Mouse (Mus musculus) neural tube, embryonic 14.5 days (tissue): ENCODE data around the gene Timm29. TPM values are rescaled to one million over a fixed set of nuclear protein-coding genes. Genes with fewer than 3 reads are reported as not detected.

Experiments
- ATAC-seq: fragments of 200-750 bp; cut with Nextera tagmentation; 2 replicates; pipeline ENCODE4 v1.8.0; 2017; ENCODE audit warnings: low read depth, mild to moderate bottlenecking, moderate TSS enrichment, moderate library complexity
- H3K27ac ChIP-seq: fragments of 300-500 bp; sonication (generic); 2 replicates; pipeline ENCODE4 v1.5.1; 2014; ENCODE audit warnings: low read depth, mild to moderate bottlenecking, control low read depth, low read length, moderate library complexity, mixed read lengths
- H3K27me3 ChIP-seq: fragments of 300-500 bp; sonication (generic); 2 replicates; pipeline ENCODE4 v1.6.1; 2014; ENCODE audit warnings: low read length; ENCODE audit not compliant: control insufficient read depth, insufficient read depth
- H3K36me3 ChIP-seq: fragments of 300-500 bp; sonication (generic); 2 replicates; pipeline ENCODE4 v1.6.1; 2014; ENCODE audit warnings: low read length, mixed read lengths; ENCODE audit not compliant: control insufficient read depth, insufficient read depth
- H3K4me1 ChIP-seq: fragments of 300-500 bp; sonication (generic); 2 replicates; pipeline ENCODE4 v1.6.1; 2014; ENCODE audit warnings: low read length; ENCODE audit not compliant: control insufficient read depth, insufficient read depth
- H3K4me2 ChIP-seq: fragments of 300-500 bp; sonication (generic); 2 replicates; pipeline ENCODE4 v1.6.1; 2014; ENCODE audit warnings: mild to moderate bottlenecking, low read depth, low read length, control low read depth
- H3K4me3 ChIP-seq: fragments of 300-500 bp; sonication (generic); 2 replicates; pipeline ENCODE4 v1.5.1; 2014; ENCODE audit warnings: low read depth, low read length, control low read depth, mixed read lengths
- H3K9ac ChIP-seq: fragments of 300-500 bp; sonication (generic); replicated peaks from 2 replicates; pipeline ENCODE4 v1.6.1; 2014; ENCODE audit warnings: low read depth, mild to moderate bottlenecking, control low read depth, low read length, mixed read lengths
- H3K9me3 ChIP-seq: fragments of 300-500 bp; sonication (generic); 2 replicates; pipeline ENCODE4 v1.6.1; 2016; ENCODE audit warnings: low read length; ENCODE audit not compliant: control insufficient read depth
- WGBS: fragments of 180-500 bp; shearing (Covaris S2); extraction: QIAGEN DNeasy Blood & Tissue Kit; methylation state at CpG from one replicate; pipeline ENCODE4 v1.1.7; 2014; 5-methylcytosine and 5-hydroxymethylcytosine counted together
- polyA plus RNA-seq: library from polyadenylated mRNA; unstranded; fragments of >200 nt; fragmentation: Nextera tagmentation; extraction: Ambion mirVana; gene quantifications from 2 replicates; pipeline ENCODE4 v1.2.1, GENCODE M21; 2014

Timm29 gene
- polyA plus RNA-seq, 1 experiment from 2014 or later = 73.0 TPM

DNA sequence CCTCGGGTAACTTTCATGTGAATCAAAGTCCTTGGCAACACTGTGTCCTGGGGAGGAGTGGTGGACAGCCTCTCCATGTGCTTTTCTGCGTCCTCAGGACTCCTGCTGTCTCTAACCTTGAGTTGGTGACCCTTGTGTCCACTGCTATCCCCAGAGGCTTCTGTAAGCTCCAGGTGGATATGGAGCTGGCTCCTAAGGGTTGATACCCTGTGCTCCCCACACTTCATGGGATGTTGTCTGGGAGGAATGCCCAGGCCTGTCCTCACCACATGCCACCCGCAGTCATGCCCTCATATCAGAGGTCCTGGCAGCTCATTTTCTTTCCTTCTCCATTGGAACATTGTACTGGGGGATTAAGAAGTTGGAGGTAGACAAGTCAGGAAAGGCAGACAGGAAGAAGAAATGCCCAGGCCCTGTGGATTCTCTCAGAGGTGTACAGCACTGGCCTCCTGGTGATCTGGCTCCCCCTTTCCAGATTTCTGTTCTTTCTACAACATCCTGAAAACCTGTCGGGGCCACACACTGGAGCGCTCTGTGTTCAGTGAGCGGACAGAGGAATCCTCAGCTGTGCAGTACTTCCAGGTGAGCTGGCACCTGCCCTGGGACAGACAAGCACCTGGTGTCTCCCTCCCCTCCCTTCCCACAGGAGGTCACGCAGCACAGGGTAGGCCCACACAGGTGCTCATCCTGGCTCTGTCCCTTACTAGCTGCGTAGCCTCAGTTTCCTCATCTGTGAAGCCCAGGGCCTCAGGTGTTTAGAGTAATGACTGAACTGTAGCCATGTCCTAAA lies 18.3 kb upstream of the Timm29 start:
- no peak overlapping the region for H3K9ac ChIP-seq
- no peaks in the 10 kb centered on the region for H3K4me1 ChIP-seq
- H3K27ac ChIP-seq = no peak overlapping the region
- no peak overlapping the region for H3K4me3 ChIP-seq
- no peaks in the 10 kb centered on the region for H3K9me3 ChIP-seq
- H3K4me2 ChIP-seq = no peak overlapping the region
- WGBS = 96% methylated on average over 8 of the region's 8 CpGs
- ATAC-seq = no peak
- peaks cover 54% of the 10 kb centered on the region for H3K36me3 ChIP-seq
- H3K27me3 ChIP-seq = no peaks in the 10 kb centered on the region

DNA sequence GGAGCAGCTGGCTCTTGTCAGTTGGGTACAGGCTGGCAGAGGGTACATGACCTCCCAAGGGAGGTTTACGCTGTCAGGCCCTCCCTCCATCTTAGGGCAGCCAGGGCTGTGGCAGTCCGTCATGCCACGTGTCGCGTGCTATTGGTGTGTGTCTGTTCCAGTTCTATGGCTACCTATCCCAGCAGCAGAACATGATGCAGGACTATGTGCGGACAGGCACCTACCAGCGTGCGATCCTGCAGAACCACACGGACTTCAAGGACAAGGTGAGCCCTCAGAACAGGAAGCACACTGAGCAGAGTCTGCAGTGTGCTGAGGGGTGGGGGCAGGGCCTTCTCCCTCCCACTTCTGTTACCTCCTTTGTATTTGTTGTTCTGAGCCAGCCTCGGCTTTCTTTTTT lies 17.3 kb upstream of the Timm29 start:
- 96% methylated on average over 10 of the region's 10 CpGs for WGBS
- Histone ChIP-seq H3K27ac (no peak overlapping the region), H3K9me3 (no peaks in the 10 kb centered on the region), H3K4me2 (no peak overlapping the region), H3K4me3 (no peak overlapping the region), H3K27me3 (no peaks in the 10 kb centered on the region), H3K4me1 (no peaks in the 10 kb centered on the region), H3K9ac (no peak overlapping the region), H3K36me3 (peaks cover 54% of the 10 kb centered on the region)
- ATAC-seq = no peak

DNA sequence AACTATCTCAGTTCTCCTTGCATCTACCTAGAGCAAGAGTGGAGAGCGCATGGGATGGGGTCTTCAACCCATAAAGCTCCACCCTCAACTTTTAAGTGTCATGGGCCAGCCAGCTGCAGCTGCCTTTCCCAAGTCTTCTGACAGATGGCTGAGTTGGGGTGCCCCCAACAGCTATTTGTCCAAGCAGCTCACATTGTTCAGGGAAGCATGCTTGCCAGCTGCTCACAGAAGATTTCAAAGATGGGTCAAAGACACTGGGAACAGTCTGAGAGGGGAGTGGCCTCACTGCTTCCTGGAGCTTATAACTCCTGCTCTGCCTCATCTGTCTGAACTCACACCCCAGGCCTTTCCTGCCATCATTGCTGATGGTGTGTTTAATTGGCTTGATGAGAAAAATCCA lies 16.2 kb upstream of the Timm29 start:
- no peak for ATAC-seq
- Histone ChIP-seq H3K27ac (no peak overlapping the region), H3K4me2 (no peak overlapping the region), H3K4me3 (no peak overlapping the region), H3K4me1 (no peaks in the 10 kb centered on the region), H3K27me3 (no peaks in the 10 kb centered on the region), H3K9me3 (no peaks in the 10 kb centered on the region), H3K36me3 (peaks cover 52% of the 10 kb centered on the region), H3K9ac (no peak overlapping the region)
- 78% methylated on average over 1 of the region's 1 CpGs for WGBS

DNA sequence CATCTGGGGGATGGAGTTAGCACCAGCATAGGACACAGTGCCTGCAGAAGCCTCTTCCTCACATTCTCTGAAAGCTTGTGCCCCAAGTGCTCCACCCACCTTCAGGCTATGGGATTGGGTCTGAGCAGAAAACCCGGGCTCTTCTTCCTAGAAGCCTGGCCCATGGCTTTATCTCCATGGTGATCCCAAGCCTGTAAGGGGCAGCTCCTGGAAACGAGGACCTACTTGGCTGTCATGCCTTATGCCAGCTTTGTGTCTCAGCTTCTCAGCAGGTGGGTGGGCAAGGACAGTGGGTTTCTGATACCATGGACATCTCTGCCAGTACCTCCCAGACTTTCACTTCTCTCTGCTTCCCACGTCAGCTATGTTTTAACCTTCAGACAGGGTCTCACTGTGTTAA lies 14.3 kb upstream of the Timm29 start:
- no peak overlapping the region for H3K9ac ChIP-seq
- no peak overlapping the region for H3K27ac ChIP-seq
- H3K4me2 ChIP-seq = no peak overlapping the region
- H3K9me3 ChIP-seq = no peaks in the 10 kb centered on the region
- no peaks in the 10 kb centered on the region for H3K4me1 ChIP-seq
- H3K36me3 ChIP-seq = peaks cover 46% of the 10 kb centered on the region
- ATAC-seq = no peak
- H3K27me3 ChIP-seq = no peaks in the 10 kb centered on the region
- WGBS = 75% methylated on average over 3 of the region's 3 CpGs
- no peak overlapping the region for H3K4me3 ChIP-seq

DNA sequence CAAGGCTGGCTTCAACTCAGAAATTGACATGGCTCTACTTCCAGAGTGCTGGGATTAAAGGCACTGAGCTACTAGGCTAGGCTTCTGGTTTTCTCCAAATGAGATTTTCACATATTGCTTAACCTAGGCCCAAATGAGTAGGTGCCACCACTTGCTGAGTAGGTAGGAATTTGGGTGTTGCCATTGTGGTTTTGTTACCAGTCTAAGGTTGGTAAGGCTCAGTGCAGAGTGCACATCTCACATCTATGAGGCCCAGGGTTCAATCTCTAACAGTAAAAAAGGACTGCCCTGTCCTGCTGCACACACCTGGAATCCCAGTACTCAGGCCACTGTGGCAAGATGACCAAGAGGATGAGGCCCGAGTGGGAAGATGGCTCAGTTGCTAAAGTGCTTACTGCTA lies 7.1 kb upstream of the Timm29 start:
- no peak overlapping the region for H3K4me3 ChIP-seq
- WGBS = 94% methylated on average over 1 of the region's 1 CpGs
- H3K4me1 ChIP-seq = no peaks in the 10 kb centered on the region
- H3K9ac ChIP-seq = no peak overlapping the region
- H3K27me3 ChIP-seq = no peaks in the 10 kb centered on the region
- no peak for ATAC-seq
- no peaks in the 10 kb centered on the region for H3K9me3 ChIP-seq
- no peak overlapping the region for H3K27ac ChIP-seq
- H3K4me2 ChIP-seq = no peak overlapping the region
- H3K36me3 ChIP-seq = peaks cover 66% of the 10 kb centered on the region

DNA sequence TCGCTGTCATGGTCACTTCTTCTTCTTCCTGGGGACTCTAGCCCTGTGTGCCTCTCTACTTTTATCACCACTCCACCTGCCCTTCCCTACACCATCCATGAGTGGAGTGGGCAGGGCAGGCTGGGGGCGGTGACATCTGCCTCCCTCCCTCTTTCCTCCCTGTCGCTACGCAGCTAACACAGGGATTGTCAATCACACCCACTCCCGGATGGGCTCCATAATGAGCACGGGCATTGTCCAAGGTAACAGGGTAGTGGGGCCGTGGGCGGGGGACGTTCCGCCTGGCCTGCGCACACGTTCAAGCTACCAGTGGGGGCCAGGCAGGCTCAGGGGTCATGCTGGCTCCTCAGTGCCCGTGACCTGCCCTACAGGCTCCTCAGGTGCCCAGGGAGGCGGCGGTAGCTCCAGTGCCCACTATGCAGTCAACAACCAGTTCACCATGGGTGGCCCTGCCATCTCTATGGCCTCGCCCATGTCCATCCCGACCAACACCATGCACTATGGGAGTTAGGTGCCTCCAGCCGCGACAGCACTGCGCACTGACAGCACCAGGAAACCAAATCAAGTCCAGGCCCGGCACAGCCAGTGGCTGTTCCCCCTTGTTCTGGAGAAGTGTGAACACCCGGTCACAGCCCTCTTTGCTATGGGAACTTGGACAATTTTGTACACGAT lies 4.7 kb upstream of the Timm29 start:
- Histone ChIP-seq H3K27me3 (no peaks in the 10 kb centered on the region; the same call in 1 of the 2 replicates), H3K9me3 (no peaks in the 10 kb centered on the region), H3K9ac (no peak overlapping the region), H3K4me3 (no peak overlapping the region), H3K36me3 (peaks cover 63% of the 10 kb centered on the region), H3K4me2 (no peak overlapping the region), H3K27ac (no peak overlapping the region), H3K4me1 (peaks cover 7% of the 10 kb centered on the region)
- ATAC-seq = no peak
- WGBS = 89% methylated on average over 23 of the region's 23 CpGs

DNA sequence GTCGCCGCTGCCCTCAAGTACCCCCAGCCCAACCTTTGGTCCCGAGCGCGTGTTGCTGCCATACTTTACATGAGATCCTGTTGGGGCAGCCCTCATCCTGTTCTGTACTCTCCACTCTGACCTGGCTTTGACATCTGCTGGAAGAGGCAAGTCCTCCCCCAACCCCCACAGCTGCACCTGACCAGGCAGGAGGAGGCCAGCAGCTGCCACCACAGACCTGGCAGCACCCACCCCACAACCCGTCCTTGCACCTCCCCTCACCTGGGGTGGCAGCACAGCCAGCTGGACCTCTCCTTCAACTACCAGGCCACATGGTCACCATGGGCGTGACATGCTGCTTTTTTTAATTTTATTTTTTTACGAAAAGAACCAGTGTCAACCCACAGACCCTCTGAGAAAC lies 4.2 kb upstream of the Timm29 start:
- WGBS = 90% methylated on average over 8 of the region's 8 CpGs
- H3K9ac ChIP-seq = no peak overlapping the region
- no peaks in the 10 kb centered on the region for H3K9me3 ChIP-seq
- H3K4me2 ChIP-seq = no peak overlapping the region
- H3K36me3 ChIP-seq = peaks cover 57% of the 10 kb centered on the region
- H3K4me3 ChIP-seq = no peak overlapping the region
- ATAC-seq = no peak
- H3K27ac ChIP-seq = no peak overlapping the region
- peaks cover 3% of the 10 kb centered on the region; the same call in 1 of the 2 replicates for H3K27me3 ChIP-seq
- peaks cover 7% of the 10 kb centered on the region for H3K4me1 ChIP-seq

DNA sequence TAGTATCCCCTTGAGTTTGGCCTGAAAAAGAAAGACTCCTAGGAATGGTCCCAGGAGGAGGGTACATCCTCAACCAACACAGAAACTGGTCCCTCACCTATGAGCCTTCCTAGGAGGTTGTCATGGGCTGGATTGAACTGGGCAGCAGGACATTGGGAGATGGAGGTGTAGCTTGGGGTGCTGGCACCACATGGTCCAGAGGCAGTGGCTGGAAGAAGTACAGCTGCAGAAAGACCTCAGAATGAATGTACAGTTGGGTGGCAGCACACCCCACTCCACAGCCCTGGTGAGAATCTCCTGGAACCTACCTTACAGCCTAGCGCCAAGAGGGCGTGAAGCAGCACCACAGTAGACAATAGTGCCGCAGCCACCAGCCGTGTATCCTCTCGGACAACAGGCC lies 3.0 kb upstream of the Timm29 start:
- 97% methylated on average over 5 of the region's 5 CpGs for WGBS
- no peak for ATAC-seq
- Histone ChIP-seq H3K4me1 (peaks cover 17% of the 10 kb centered on the region), H3K9ac (no peak overlapping the region), H3K9me3 (no peaks in the 10 kb centered on the region), H3K4me2 (no peak overlapping the region), H3K36me3 (peaks cover 50% of the 10 kb centered on the region), H3K27me3 (peaks cover 3% of the 10 kb centered on the region; the same call in 1 of the 2 replicates), H3K4me3 (no peak overlapping the region), H3K27ac (no peak overlapping the region)

DNA sequence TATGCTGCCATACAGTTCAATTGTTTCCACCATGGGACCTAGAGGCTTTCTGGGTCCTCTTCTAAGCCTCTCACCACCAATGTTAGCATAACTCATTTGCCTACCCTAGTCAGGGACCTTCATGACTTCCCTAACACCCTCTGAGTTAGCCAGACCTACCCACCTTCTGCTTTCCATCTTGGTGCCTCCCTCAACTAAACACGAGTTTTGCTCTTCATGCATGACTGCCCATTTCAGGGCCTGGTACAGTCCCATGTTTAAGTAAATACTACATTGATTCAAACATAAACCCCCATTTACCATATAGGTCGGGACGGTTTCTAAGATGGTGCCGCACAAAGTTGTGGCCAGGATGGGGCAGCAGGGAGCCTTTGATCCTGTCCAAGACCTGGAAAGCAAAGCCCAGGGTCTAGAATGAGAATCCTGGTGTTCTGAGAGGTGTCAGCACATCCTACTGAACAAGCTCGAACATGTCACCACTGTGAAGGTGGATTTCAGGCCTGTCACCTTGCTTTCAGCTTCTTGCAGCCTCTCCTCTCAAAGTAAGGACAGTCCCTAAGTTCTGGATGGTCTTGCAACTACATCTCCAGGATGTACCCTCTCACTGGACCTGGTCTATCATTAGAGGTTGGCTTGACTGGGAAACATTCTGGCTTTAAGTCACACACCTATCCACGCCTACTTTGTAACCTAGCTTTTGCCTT lies 1.2 kb upstream of the Timm29 start:
- Histone ChIP-seq H3K27ac (no peak overlapping the region), H3K9me3 (no peaks in the 10 kb centered on the region), H3K4me1 (peaks cover 23% of the 10 kb centered on the region), H3K4me3 (peak overlapping the region; percentile 96; the same call in 1 of the 2 replicates), H3K4me2 (peak overlapping the region; percentile 87; the same call in 1 of the 2 replicates), H3K36me3 (peaks cover 51% of the 10 kb centered on the region), H3K27me3 (peaks cover 3% of the 10 kb centered on the region; the same call in 1 of the 2 replicates), H3K9ac (no peak overlapping the region)
- 89% methylated on average over 6 of the region's 6 CpGs for WGBS
- no peak for ATAC-seq
